Mouse (Mus musculus) embryonic facial prominence, embryonic 12.5 days (tissue): ENCODE data around the gene Tfb1m. TPM values are rescaled to one million over a fixed set of nuclear protein-coding genes. Genes with fewer than 3 reads are reported as not detected.

ENCODE experiments used
- ATAC-seq: fragments of 200-750 bp; cut with Nextera tagmentation; 2 replicates; pipeline ENCODE4 v1.8.0; 2017; ENCODE audit not compliant: insufficient number of reproducible peaks, insufficient read depth, low FRiP score, low TSS enrichment
- H3K27ac ChIP-seq: fragments of 300-500 bp; sonication (generic); 2 replicates; pipeline ENCODE4 v1.5.1; 2016; ENCODE audit warnings: mild to moderate bottlenecking
- H3K27me3 ChIP-seq: fragments of 300-500 bp; sonication (generic); 2 replicates; pipeline ENCODE4 v1.6.1; 2016; ENCODE audit warnings: mild to moderate bottlenecking, moderate library complexity
- H3K36me3 ChIP-seq: fragments of 300-500 bp; sonication (generic); 2 replicates; pipeline ENCODE4 v1.6.1; 2016; ENCODE audit warnings: mild to moderate bottlenecking
- H3K4me1 ChIP-seq: fragments of 300-500 bp; sonication (generic); 2 replicates; pipeline ENCODE4 v1.6.1; 2016
- H3K4me2 ChIP-seq: fragments of 300-500 bp; sonication (generic); replicated peaks from 2 replicates; pipeline ENCODE4 v1.6.1; 2016; ENCODE audit warnings: mild to moderate bottlenecking, moderate library complexity
- H3K4me3 ChIP-seq: fragments of 300-500 bp; sonication (generic); 2 replicates; pipeline ENCODE4 v1.5.1; 2016; ENCODE audit warnings: mild to moderate bottlenecking
- H3K9ac ChIP-seq: fragments of 300-500 bp; sonication (generic); 2 replicates; pipeline ENCODE4 v1.6.1; 2016; ENCODE audit warnings: mild to moderate bottlenecking, moderate library complexity
- H3K9me3 ChIP-seq: fragments of 300-500 bp; sonication (generic); 2 replicates; pipeline ENCODE4 v1.6.1; 2016; ENCODE audit warnings: mild to moderate bottlenecking, moderate library complexity
- WGBS: fragments of 180-500 bp; shearing (Covaris S2); methylation state at CpG from one replicate; pipeline ENCODE4 v1.1.7; 2016; 5-methylcytosine and 5-hydroxymethylcytosine counted together
- polyA plus RNA-seq: library from polyadenylated mRNA; unstranded; fragments of >200 nt; fragmentation: Nextera tagmentation; extraction: Ambion mirVana; gene quantifications from 2 replicates; pipeline ENCODE4 v1.2.1, GENCODE M21; 2016

Tfb1m gene
- 17.3 and 17.6 TPM in 2 replicates for polyA plus RNA-seq

DNA sequence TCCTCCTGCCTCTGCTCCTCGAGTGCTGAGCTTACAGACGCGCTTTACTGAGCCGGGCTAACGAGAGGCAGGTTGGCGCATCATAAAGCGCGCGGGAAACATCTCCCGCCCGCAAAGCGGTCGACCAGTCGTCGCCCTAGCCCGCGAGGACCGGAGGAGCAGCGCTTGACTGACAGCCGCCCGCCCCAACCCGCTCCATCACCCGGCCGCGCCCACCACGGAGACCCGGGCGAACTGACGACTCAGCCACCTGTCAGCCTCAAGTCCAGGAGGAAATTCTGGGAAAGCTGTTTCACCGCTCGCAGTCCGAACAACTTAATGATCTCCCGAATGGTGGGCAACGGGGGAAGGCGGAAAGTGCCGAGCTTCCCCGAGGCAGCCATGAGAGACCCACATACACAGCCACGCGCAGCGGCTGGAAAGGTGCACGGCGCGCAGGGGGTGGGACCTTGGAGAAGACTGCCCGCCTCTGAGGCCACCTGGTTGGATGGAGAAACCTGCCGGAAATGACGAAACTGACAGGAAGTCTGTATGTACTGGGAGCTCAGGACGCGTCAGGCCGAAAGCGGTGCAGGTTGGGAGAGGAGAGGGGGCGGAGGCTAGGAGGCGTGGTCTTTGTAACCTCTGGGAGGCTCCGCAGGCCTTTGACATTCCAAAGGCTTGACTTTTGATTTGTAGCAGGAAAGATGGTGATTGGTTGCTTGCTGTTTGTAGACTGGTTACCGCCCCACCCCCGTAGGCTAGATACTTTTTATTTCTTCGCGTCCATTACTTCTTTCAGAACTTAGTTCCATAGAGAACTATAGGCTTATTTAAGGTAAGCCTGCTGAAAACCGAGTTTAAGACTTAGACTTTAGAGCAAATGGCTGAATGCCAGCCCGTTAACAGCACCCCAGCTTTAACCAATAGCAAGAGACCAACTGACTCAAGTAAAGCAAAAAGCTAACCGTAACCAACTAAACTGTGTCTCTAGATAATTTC, at the start of gene Tfb1m:
TSS of gene Tfb1m (minus strand) at position 451 of the 981 bp plus-strand sequence.
- peak within 1 kb of the TSS; percentile 85 for H3K27ac ChIP-seq
- peak; percentile 100 for ATAC-seq
- 1% methylated on average over 60 of the region's 60 CpGs for WGBS
- H3K4me1 ChIP-seq, result no peaks in the 10 kb centered on the region; the same call in 1 of the 2 replicates
- H3K36me3 ChIP-seq, result no peaks in the 10 kb centered on the region
- no peaks in the 10 kb centered on the region for H3K9me3 ChIP-seq
- peak within 1 kb of the TSS; percentile 15; the same call in 1 of the 2 replicates for H3K9ac ChIP-seq
- peak within 1 kb of the TSS; percentile 50 for H3K4me2 ChIP-seq
- H3K4me3 ChIP-seq, result peak within 1 kb of the TSS; percentile 49
- no peaks in the 10 kb centered on the region for H3K27me3 ChIP-seq

DNA sequence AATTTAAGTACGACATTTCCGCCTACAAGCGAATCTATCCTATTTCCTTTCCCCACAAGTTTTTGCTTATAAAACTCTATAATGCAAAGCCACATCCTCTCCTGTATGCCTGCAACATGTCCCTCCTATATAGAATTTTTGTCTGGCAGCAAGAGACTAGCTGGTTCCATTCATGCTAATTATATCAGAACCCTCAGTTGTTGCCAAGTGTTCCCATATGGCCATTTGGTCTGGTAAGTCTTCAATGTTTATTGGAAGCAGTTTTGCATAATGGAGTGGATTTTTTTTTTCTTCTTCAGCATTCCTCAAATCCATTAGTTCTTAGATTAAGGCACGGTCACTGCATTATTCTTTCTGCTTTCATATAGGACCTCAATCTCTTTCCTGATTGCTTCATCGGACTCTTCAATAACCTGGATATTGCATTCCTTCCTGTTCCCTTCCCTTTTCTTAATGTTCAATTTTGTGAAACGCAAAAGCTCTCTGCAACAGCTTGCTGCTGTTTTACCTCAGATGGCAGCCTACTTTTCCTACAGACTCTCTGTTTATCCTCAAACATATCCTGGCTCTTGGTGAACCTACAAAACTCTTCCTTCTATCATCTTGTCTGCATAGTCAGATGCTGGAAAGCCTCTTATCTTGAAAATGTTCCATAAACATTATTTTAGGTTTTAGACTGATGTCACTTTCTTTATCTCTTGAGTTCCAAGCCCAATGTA, 45.5 kb upstream of the Tfb1m start:
- H3K9ac ChIP-seq, result no peak overlapping the region
- H3K4me3 ChIP-seq, result no peak overlapping the region
- no peak overlapping the region for H3K27ac ChIP-seq
- no peak for ATAC-seq
- no peaks in the 10 kb centered on the region for H3K4me1 ChIP-seq
- H3K4me2 ChIP-seq, result no peak overlapping the region
- no peaks in the 10 kb centered on the region for H3K9me3 ChIP-seq
- no peaks in the 10 kb centered on the region for H3K36me3 ChIP-seq
- WGBS, result 65% methylated on average over 6 of the region's 6 CpGs
- no peaks in the 10 kb centered on the region for H3K27me3 ChIP-seq

DNA sequence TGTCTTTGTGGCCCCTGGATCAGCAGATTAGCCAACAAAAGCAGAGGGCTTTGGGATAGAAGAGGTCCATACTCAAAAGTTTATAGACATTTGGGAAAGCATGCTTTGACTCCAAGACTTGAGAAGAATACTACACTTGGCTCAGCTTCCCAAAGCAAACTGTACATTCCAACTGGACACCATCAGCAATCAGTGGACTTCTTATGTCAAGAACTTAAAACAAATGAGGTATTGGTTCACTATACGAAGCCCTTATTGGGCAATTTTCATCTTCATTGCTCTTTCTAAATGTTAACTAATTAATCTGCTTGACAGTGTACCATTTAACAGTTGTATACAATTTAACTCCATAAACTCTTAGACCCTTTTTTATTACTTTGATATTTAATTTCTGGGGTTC, 40.8 kb upstream of the Tfb1m start:
- H3K36me3 ChIP-seq, result no peaks in the 10 kb centered on the region
- ATAC-seq, result no peak
- no peak overlapping the region for H3K9ac ChIP-seq
- H3K27me3 ChIP-seq, result no peaks in the 10 kb centered on the region
- no peaks in the 10 kb centered on the region for H3K4me1 ChIP-seq
- H3K4me3 ChIP-seq, result no peak overlapping the region
- H3K4me2 ChIP-seq, result no peak overlapping the region
- no peaks in the 10 kb centered on the region for H3K9me3 ChIP-seq
- WGBS, result 79% methylated on average over 1 of the region's 1 CpGs
- H3K27ac ChIP-seq, result no peak overlapping the region

DNA sequence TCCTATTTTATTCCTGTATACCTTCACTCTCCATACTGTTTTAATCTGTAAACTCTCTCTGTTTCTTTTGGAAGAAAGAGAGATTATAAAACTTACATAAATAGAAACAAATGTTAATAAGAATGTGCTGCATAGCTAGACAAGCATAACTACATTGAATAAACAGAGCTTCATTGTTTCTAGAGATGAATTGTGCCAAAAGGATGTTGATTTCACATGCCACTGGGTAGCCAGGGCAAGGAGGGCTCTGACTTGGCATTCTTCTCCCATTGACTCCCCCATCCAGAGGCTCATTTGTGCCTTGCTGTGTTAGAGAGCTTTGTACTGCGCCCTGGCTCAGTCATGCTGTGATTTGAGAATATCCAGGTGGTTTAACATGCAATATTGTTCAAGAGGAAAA, 40.3 kb upstream of the Tfb1m start:
- ATAC-seq, result no peak
- H3K27me3 ChIP-seq, result no peaks in the 10 kb centered on the region
- no peak overlapping the region for H3K27ac ChIP-seq
- H3K4me2 ChIP-seq, result no peak overlapping the region
- H3K4me3 ChIP-seq, result no peak overlapping the region
- no peaks in the 10 kb centered on the region for H3K36me3 ChIP-seq
- WGBS, result 83% methylated on average over 1 of the region's 1 CpGs
- H3K9me3 ChIP-seq, result no peaks in the 10 kb centered on the region
- no peak overlapping the region for H3K9ac ChIP-seq
- no peaks in the 10 kb centered on the region for H3K4me1 ChIP-seq

DNA sequence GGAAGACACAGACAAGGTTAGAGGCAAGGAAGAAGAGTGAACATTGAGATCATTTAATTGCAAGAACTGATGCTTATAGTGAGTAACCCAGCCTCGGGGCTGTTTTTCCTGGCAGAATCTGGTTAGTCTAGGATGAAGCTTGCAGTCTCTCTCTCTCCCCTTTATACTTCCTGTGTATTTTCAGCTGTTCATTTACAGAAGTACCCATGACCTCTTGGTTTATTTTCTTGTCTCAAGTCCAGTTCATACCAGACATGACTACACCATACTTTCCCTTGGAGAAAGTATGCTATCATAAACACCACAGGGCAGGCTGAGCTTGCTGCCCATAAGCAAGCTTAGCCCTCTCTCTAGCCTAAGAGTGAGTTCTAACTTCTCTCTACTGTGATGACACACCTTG, 39.5 kb upstream of the Tfb1m start:
- no peak for ATAC-seq
- no peak overlapping the region for H3K4me2 ChIP-seq
- no peaks in the 10 kb centered on the region for H3K4me1 ChIP-seq
- no peaks in the 10 kb centered on the region for H3K9me3 ChIP-seq
- no peak overlapping the region for H3K9ac ChIP-seq
- H3K36me3 ChIP-seq, result no peaks in the 10 kb centered on the region
- H3K27ac ChIP-seq, result no peak overlapping the region
- no peaks in the 10 kb centered on the region for H3K27me3 ChIP-seq
- 68% methylated on average over 1 of the region's 1 CpGs for WGBS
- H3K4me3 ChIP-seq, result no peak overlapping the region

DNA sequence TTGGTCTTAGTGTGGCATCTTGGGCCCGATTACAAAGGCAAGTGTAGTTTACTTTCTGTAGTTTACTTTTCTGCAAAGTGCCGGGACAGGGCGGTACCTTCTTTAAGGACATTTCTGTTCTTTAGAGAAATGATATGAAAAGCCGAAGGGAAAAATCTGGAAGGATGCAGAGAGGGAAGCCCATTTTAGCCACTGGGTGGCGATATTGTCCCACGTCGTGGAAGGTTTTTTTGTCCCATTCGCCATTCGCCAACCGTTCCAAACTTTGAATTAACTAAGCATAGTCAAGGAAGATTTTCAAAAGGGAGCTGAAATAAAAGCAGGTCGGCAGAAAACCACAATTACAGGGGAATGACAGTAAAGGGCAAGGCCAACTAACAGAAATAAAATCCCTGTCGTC, 13.3 kb upstream of the Tfb1m start:
- H3K4me3 ChIP-seq, result no peak overlapping the region
- H3K27ac ChIP-seq, result no peak overlapping the region
- no peaks in the 10 kb centered on the region for H3K4me1 ChIP-seq
- 6% methylated on average over 12 of the region's 12 CpGs for WGBS
- no peaks in the 10 kb centered on the region for H3K36me3 ChIP-seq
- H3K9ac ChIP-seq, result no peak overlapping the region
- H3K4me2 ChIP-seq, result peak overlapping the region; percentile 10; the same call in 1 of the 2 replicates
- no peaks in the 10 kb centered on the region for H3K9me3 ChIP-seq
- ATAC-seq, result no peak
- H3K27me3 ChIP-seq, result no peaks in the 10 kb centered on the region

DNA sequence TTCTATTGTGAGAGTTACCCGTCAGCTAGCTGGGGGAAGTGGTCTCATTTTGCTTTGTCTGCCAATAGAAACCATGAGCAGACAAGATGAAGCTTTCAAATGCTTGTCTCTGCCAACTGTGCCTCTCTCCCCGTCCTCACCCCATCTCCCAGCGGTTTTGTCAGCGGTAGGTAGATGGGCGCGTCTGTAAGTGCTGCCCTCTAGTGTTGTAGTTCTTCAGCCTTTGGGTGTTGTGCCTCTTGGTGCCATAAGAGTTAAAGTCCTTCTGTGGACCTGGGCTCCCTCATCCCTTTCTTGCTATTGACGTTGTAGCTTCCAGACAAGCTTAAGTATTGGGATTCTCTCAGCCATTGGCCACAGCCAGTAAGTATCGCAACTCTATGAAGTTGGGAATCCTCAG, 4.8 kb upstream of the Tfb1m start:
- Histone ChIP-seq H3K36me3 (no peaks in the 10 kb centered on the region), H3K4me2 (no peak overlapping the region), H3K9me3 (no peaks in the 10 kb centered on the region), H3K27me3 (no peaks in the 10 kb centered on the region), H3K4me3 (no peak overlapping the region), H3K27ac (no peak overlapping the region), H3K4me1 (no peaks in the 10 kb centered on the region), H3K9ac (no peak overlapping the region)
- no peak for ATAC-seq
- WGBS, result 61% methylated on average over 8 of the region's 8 CpGs

DNA sequence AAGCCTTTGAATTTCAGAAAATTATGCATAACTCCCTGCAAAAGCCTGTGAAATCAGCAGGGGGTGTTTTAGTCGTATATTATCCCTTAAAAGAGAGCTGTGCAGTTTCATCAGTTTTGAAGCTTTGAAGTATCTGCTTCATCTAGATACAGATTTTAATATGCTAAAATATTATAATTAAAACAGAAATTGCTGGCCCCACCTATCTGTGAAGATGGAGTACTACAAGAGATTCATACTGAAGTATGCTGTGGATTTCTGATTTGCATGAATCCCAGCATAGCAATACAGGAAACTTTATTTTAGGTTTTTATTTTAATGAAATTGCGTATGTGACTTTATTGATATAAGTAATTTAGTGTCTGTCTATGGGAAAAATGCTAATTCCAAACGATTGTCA, 3.0 kb upstream of the Tfb1m start:
- H3K27me3 ChIP-seq, result no peaks in the 10 kb centered on the region
- H3K4me1 ChIP-seq, result no peaks in the 10 kb centered on the region; the same call in 1 of the 2 replicates
- H3K4me2 ChIP-seq, result no peak overlapping the region
- no peak overlapping the region for H3K4me3 ChIP-seq
- 65% methylated on average over 3 of the region's 3 CpGs for WGBS
- H3K27ac ChIP-seq, result no peak overlapping the region
- H3K36me3 ChIP-seq, result no peaks in the 10 kb centered on the region
- H3K9ac ChIP-seq, result no peak overlapping the region
- H3K9me3 ChIP-seq, result no peaks in the 10 kb centered on the region
- no peak for ATAC-seq

DNA sequence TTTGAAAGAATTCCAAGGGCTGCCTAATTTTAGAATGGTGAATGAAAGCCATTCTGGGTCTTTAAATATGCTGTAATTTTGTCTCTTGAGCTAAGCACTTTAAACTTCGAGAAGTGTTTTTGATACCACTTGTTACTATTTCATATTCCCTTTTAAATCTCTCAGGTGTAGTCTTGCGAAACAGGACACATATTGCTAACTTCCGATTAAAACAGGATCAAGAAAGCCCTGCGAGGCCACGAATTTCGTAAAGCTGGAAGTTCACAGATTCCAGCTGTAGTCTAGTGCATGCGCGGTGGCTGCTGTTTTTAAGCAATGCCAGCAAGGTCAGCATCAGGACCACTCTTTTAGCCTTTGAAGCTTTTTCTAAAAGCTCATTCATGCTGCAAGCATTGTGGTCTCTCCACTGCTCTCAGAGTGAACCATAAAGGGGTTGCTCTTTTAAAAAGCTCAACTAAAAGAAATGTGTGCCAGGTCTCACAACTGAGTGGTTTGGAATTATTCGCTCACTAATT, 832 bp upstream of the Tfb1m start:
- no peak for ATAC-seq
- no peaks in the 10 kb centered on the region for H3K27me3 ChIP-seq
- H3K9ac ChIP-seq, result no peak overlapping the region
- peak overlapping the region; percentile 42 for H3K4me2 ChIP-seq
- H3K27ac ChIP-seq, result peak overlapping the region; percentile 79
- no peaks in the 10 kb centered on the region for H3K36me3 ChIP-seq
- H3K9me3 ChIP-seq, result no peaks in the 10 kb centered on the region
- WGBS, result 82% methylated on average over 9 of the region's 9 CpGs
- no peaks in the 10 kb centered on the region; the same call in 1 of the 2 replicates for H3K4me1 ChIP-seq
- peak overlapping the region; percentile 49 for H3K4me3 ChIP-seq

DNA sequence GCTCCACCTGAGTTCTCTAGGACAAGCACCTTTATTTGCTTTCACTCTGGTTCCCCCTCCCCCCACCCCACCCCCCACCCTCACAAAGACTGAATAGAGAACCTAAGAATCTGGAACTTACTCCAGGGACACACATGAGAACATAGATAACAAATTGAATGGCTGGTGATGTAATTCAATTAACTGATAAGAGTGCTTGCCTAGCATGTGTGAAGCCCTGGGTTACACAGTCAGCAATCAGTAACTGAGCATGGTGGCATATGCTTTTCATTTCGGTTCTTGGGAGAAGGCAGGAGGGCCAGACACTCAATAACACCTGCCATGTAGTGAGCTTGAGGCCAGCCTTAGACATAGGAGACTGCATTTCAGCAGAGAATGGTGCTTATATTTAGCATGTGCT, 1.3 kb downstream of the Tfb1m start:
- no peak for ATAC-seq
- Histone ChIP-seq H3K27me3 (no peaks in the 10 kb centered on the region), H3K4me1 (no peaks in the 10 kb centered on the region; the same call in 1 of the 2 replicates), H3K27ac (no peak overlapping the region), H3K4me2 (no peak overlapping the region), H3K9ac (no peak overlapping the region), H3K9me3 (no peaks in the 10 kb centered on the region), H3K4me3 (no peak overlapping the region), H3K36me3 (no peaks in the 10 kb centered on the region)
- WGBS, result 43% methylated on average over 1 of the region's 1 CpGs

DNA sequence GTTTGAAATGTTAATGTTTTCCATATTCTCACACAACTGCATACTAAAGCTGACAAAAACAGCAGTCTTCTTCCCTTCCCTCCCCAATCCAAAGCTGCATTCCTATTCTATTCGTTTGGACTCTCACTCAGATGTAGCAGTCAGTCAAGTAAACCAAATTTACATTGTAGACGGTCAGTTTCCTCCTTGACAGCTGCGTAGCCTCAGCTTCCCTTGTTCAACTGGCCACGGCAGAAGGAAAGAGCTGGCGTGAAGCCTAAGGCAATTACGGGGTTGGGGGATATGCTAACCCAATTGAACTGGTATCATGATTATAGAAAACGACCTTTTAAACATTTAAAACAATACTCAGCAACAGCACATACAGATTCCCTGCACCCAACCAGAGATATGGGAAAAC, 9.9 kb downstream of the Tfb1m start:
- no peak overlapping the region for H3K27ac ChIP-seq
- no peaks in the 10 kb centered on the region for H3K4me1 ChIP-seq
- H3K4me2 ChIP-seq, result no peak overlapping the region
- no peak overlapping the region for H3K9ac ChIP-seq
- no peaks in the 10 kb centered on the region for H3K9me3 ChIP-seq
- no peaks in the 10 kb centered on the region for H3K27me3 ChIP-seq
- no peak for ATAC-seq
- 0 out of 2 replicates have a peak, but pooled peaks cover 5% of the 10 kb centered on the region for H3K36me3 ChIP-seq
- no peak overlapping the region for H3K4me3 ChIP-seq
- WGBS, result 64% methylated on average over 7 of the region's 7 CpGs
